Mouse (Mus musculus) ES-Bruce4 (cell line): Measurements from ENCODE around the gene Vps53. TPM values are rescaled to one million over a fixed set of nuclear protein-coding genes. Genes with fewer than 3 reads are reported as not detected.

Source experiments
- H3K27ac ChIP-seq: 2 replicates; pipeline ENCODE4 v1.5.1; 2012; ENCODE audit warnings: low read length, inconsistent platforms; ENCODE audit not compliant: insufficient read depth
- H3K27me3 ChIP-seq: 2 replicates; pipeline ENCODE4 v1.6.1; 2012; ENCODE audit warnings: mild to moderate bottlenecking, low read length, inconsistent platforms; ENCODE audit not compliant: control insufficient read depth, poor library complexity, insufficient read depth, severe bottlenecking
- H3K36me3 ChIP-seq: 2 replicates; pipeline ENCODE4 v1.6.1; 2012; ENCODE audit warnings: inconsistent platforms, mild to moderate bottlenecking, low read length, moderate library complexity; ENCODE audit not compliant: control insufficient read depth, poor library complexity, insufficient read depth, severe bottlenecking
- H3K4me1 ChIP-seq: one replicate; pipeline ENCODE4 v1.8.1; 2011; ENCODE audit warnings: low read length; ENCODE audit not compliant: control insufficient read depth, insufficient read depth
- H3K4me3 ChIP-seq: 2 replicates; pipeline ENCODE4 v1.5.1; 2011; ENCODE audit warnings: low read depth, mild to moderate bottlenecking, low read length
- H3K9ac ChIP-seq: 2 replicates; pipeline ENCODE4 v1.6.1; 2012; ENCODE audit warnings: low read depth, mild to moderate bottlenecking, inconsistent platforms; ENCODE audit not compliant: poor library complexity, severe bottlenecking
- H3K9me3 ChIP-seq: replicated peaks from 2 replicates; pipeline ENCODE4 v1.6.1; 2012; ENCODE audit warnings: mild to moderate bottlenecking, low read length, inconsistent platforms; ENCODE audit not compliant: control insufficient read depth, poor library complexity, insufficient read depth, severe bottlenecking
- CTCF ChIP-seq: IDR thresholded peaks from one replicate; pipeline ENCODE4 v1.8.1; 2011; ENCODE audit warnings: low read depth, low read length
- EP300 ChIP-seq: IDR thresholded peaks from 2 replicates; pipeline ENCODE4 v1.6.1; 2011; ENCODE audit warnings: low read depth, low read length; ENCODE audit not compliant: insufficient read depth
- polyA plus RNA-seq: library from polyadenylated mRNA; stranded (reverse); fragments of >200 nt; gene quantifications from 2 replicates; pipeline ENCODE4 v1.2.4, GENCODE M21; 2011; ENCODE audit warnings: low read depth; ENCODE audit not compliant: missing spikeins, insufficient read depth, insufficient read length

Vps53 gene
- polyA plus RNA-seq, 1 experiment, result 24.3 TPM

- Histone ChIP-seq H3K9ac (peak within 1 kb of the TSS; percentile 35; the same call in 1 of the 2 replicates), H3K27me3 (no peaks in the 10 kb centered on the region), H3K36me3 (no peaks in the 10 kb centered on the region), H3K4me1 (peaks cover 3% of the 10 kb centered on the region), H3K4me3 (peak within 1 kb of the TSS; percentile 43), H3K27ac (no peak within 1 kb of the TSS), H3K9me3 (no peaks in the 10 kb centered on the region)
- TF ChIP-seq CTCF, result peak; percentile 42
- TF ChIP-seq EP300, result no peak
These were observed 179.8 kb downstream of the Vps53 start, which contains the start of gene 1700016K19Rik for GRCm38 (mm10) chr11:75999440-76000155. Gene 1700016K19Rik (plus strand): TSS chr11:75999912.

Other genes with a start within 250 kb of the Vps53 start
- 2.3 and 3.7 TPM in 2 replicates for gene Rph3al, start 241.2 kb downstream of the Vps53 start, polyA plus RNA-seq
- gene 1700016K19Rik, start 179.7 kb downstream of the Vps53 start, polyA plus RNA-seq, result not detected in 2 replicates
- 4.0 and 4.7 TPM in 2 replicates for gene Rflnb, start 151.9 kb downstream of the Vps53 start, polyA plus RNA-seq
- gene Fam57a, start within 50 bp of the Vps53 start, polyA plus RNA-seq, result 7.3 and 9.0 TPM in 2 replicates
- not detected in 2 replicates for gene Dbil5, start 38.0 kb upstream of the Vps53 start, polyA plus RNA-seq
- gene Gemin4, start 38.0 kb upstream of the Vps53 start, polyA plus RNA-seq, result 31.6 and 32.2 TPM in 2 replicates
- 9.2 and 12.1 TPM in 2 replicates for gene Mrm3, start 64.1 kb upstream of the Vps53 start, polyA plus RNA-seq
- 163 and 165 TPM in 2 replicates for gene Glod4, start 64.1 kb upstream of the Vps53 start, polyA plus RNA-seq
- 51.7 and 57.7 TPM in 2 replicates for gene Nxn, start 219.5 kb upstream of the Vps53 start, polyA plus RNA-seq
- 16.9 and 19.1 TPM in 2 replicates for gene Timm22, start 227.3 kb upstream of the Vps53 start, polyA plus RNA-seq